Mouse (Mus musculus) adrenal gland, postnatal 4 days (tissue): Measurements from ENCODE around the gene Metrn. TPM values are rescaled to one million over a fixed set of nuclear protein-coding genes. Genes with fewer than 3 reads are reported as not detected.

Experiments
- microRNA-seq: library from miRNA; unstranded; fragments of <30 nt; microRNA quantifications from one replicate; pipeline ENCODE4 v1.2.0, GENCODE M21; 2021
- total RNA-seq, 2 experiments: library from RNA; stranded (reverse); gene quantifications; 2 replicates each; pipeline ENCODE4 v1.2.3; 2021

The Metrn gene
- total RNA-seq, 2 experiments from 2014 or later = 71.1 to 74.5 TPM

Small RNA genes within 50 kb of the gene (microRNA-seq; reads per million reads assigned to microRNA genes)
- not detected for gene Gm25083
- gene Mir3082 = 1.1 reads per million
- not detected for gene Mir6966

Other genes with a start within 250 kb of the Metrn start
- 1 to 10 TPM; 2.4 TPM for gene Sox8, start 226.4 kb downstream of the Metrn start, total RNA-seq
- gene Lmf1, start 218.1 kb downstream of the Metrn start, total RNA-seq = 10 to 100 TPM; 32.4 to 34.3 TPM
- gene Gng13, start 80.0 kb downstream of the Metrn start, total RNA-seq = 1 to 10 TPM in 1 of 2 experiments, not detected in 1; 1.8 TPM
- 10 to 100 TPM; 16.2 to 17.7 TPM for gene Chtf18, start 69.7 kb downstream of the Metrn start, total RNA-seq
- 10 to 100 TPM; 16.6 to 18.2 TPM for gene Rpusd1, start 69.5 kb downstream of the Metrn start, total RNA-seq
- gene Mslnl, start 61.1 kb downstream of the Metrn start, total RNA-seq = not detected
- 10 to 100 TPM; 16.3 to 19.1 TPM for gene Msln, start 42.8 kb downstream of the Metrn start, total RNA-seq
- gene Narfl, start 23.4 kb downstream of the Metrn start, total RNA-seq = 10 to 100 TPM; 39.5 to 40.8 TPM
- 10 to 100 TPM; 51.4 to 53.4 TPM for gene Haghl, start 11.5 kb downstream of the Metrn start, total RNA-seq
- under 1 TPM in 1 of 2 experiments, not detected in 1; 0.22 TPM for gene Ccdc78, start 10.6 kb downstream of the Metrn start, total RNA-seq
- gene Fam173a, start 4.2 kb downstream of the Metrn start, total RNA-seq = 10 to 100 TPM; 89.1 to 93.5 TPM
- gene AC134908.4, start 1.5 kb downstream of the Metrn start, total RNA-seq = not detected
- gene Fbxl16, start 11.9 kb upstream of the Metrn start, total RNA-seq = 10 to 100 TPM; 24.8 to 26.9 TPM
- 10 to 100 TPM; 27.8 to 31.0 TPM for gene Wdr24, start 26.5 kb upstream of the Metrn start, total RNA-seq
- 10 to 100 TPM; 72.9 to 81.8 TPM for gene Jmjd8, start 31.7 kb upstream of the Metrn start, total RNA-seq
- gene Stub1, start 36.3 kb upstream of the Metrn start, total RNA-seq = 100 to 1,000 TPM; 210 to 213 TPM
- gene Rhbdl1, start 40.2 kb upstream of the Metrn start, total RNA-seq = 10 to 100 TPM; 19.3 to 21.4 TPM
- gene Gm20683, start 44.6 kb upstream of the Metrn start, total RNA-seq = 10 to 100 TPM; 13.2 to 15.5 TPM
- gene Rhot2, start 47.7 kb upstream of the Metrn start, total RNA-seq = 10 to 100 TPM; 89.6 to 95.0 TPM
- gene Wdr90, start 64.4 kb upstream of the Metrn start, total RNA-seq = 10 to 100 TPM; 53.1 to 58.9 TPM
- 100 to 1,000 TPM; 193 to 209 TPM for gene Mcrip2, start 71.6 kb upstream of the Metrn start, total RNA-seq
- gene Mettl26, start 77.9 kb upstream of the Metrn start, total RNA-seq = 10 to 100 TPM; 80.4 to 81.3 TPM
- 1 to 10 TPM; 5.1 to 5.2 TPM for gene Wfikkn1, start 83.7 kb upstream of the Metrn start, total RNA-seq
- gene Rab40c, start 122.6 kb upstream of the Metrn start, total RNA-seq = 10 to 100 TPM; 36.4 to 38.1 TPM
- gene Pigq, start 147.8 kb upstream of the Metrn start, total RNA-seq = 100 to 1,000 TPM in 1 of 2 experiments, 10 to 100 TPM in 1; 97.7 to 115 TPM
- gene Nhlrc4, start 147.8 kb upstream of the Metrn start, total RNA-seq = 1 to 10 TPM in 1 of 2 experiments, under 1 TPM in 1; 0.54 to 1.5 TPM
- 1 to 10 TPM in 1 of 2 experiments, not detected in 1; 1.1 TPM for gene A930017K11Rik, start 155.4 kb upstream of the Metrn start, total RNA-seq
- gene Capn15, start 188.7 kb upstream of the Metrn start, total RNA-seq = 10 to 100 TPM; 24.0 to 24.2 TPM